Mouse (Mus musculus) spleen, embryonic (tissue): Measurements from ENCODE around the gene Ccnl1.

ENCODE experiments used
- CTCF ChIA-PET: fragments of 350-600 bp; sonication (Branson Sonifier 250); formaldehyde crosslinking; loops from one replicate; lab custom pipeline; 2022; lab: Charles Lee

The Ccnl1 gene

DNA sequence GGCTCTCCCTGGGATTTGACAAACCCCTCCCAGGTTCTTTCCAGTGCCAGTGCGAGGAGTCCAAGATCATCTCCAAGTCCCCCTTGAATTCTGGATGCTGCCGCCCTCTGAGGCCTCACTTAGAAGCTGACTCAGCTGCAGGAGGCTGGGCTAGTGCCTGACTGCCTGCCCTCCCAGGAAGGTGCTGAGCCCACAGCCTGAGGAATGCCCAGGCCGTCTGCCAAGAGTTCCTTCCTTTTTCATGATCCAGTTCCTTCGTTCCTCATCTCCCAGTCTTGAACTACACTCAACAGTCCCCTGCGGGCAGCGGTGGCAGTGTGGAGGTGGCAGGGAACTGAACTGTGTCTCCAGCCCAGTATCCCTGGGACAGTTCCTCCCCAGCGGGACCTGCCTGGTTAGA, 30.4 kb downstream of the Ccnl1 start:
- CTCF ChIA-PET = no interaction called here

- CTCF ChIA-PET = no interaction called here
Observed at GRCm38 (mm10) chr3:65927101-65927501, 30.9 kb downstream of the Ccnl1 start.

- CTCF ChIA-PET = no interaction called here
Observed at GRCm38 (mm10) chr3:65926426-65926825, 31.6 kb downstream of the Ccnl1 start.

DNA sequence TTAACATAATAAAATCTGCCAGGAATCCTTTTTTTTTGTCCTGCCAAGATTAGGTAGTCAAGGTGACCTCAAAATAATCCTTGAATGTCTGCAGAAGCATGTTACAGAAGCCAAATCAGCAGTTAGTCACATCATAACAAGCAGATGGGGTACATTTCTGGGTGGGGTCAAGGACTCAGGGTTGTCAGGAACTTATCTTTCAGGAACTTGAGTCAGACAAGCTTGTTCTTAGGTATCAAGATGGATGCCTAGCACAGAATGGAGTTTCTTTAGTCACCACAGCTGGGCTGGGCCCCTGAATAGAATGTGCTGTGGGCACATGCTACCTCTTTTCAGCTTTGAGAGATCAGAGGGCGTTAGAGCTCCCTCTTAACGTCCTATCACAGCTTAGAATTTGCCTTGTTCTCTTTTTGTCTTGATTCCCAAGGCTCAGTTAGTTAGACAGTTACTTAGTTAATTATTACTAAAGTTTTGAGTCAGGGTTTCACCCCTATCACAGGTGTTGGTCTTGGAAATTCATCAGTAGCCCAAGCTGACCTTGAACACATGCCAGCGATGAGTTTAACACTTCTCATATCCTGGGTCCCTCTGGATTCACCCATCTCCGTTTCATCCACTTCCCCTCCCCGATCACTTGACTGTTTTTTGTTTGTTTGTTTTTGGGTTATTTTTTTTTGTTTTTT, 32.9 kb downstream of the Ccnl1 start:
- CTCF ChIA-PET = no interaction called here

DNA sequence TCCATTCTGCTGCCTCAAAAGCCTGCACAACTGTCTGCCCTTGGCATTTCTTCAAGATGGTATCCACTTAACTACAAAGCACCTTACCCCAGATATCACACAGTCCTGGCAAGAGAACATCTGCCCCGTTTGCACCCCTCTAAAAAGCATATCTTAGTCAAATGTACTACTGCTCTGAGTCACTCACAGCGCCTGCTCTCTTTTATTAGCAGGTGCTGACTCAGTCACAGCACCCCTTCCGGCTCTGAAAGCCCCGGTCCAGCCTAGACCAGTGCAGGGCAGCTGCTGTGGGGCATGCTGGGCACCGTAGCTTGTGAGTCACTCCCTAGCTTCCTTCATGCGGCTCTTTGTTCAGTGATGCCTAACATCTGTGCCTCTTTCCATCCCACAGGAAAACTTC, 35.6 kb downstream of the Ccnl1 start:
- CTCF ChIA-PET = no interaction called here

DNA sequence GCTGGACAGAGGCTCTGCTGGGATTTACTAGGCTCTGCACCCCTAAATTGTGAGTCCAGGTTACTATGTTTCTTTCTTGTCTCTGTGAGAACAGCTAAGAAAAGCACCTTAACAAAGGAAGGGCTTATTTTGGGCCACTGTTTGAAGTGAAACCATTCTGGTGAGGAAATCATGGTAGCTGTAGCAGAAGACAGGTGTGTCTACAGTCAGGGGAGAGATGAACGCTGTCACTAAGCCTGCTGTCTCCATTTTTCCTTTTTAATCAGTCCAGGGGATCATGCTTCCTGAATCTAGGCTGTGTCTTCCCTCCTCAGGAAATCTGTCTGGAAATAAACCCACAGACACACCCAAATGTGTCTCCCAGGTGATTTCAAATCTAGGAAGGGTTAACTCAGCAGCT, 36.4 kb downstream of the Ccnl1 start:
- CTCF ChIA-PET = no interaction called here

GRCm38 (mm10) chr3:65919016-65919415, 39.0 kb downstream of the Ccnl1 start:
- CTCF ChIA-PET = no interaction called here

DNA sequence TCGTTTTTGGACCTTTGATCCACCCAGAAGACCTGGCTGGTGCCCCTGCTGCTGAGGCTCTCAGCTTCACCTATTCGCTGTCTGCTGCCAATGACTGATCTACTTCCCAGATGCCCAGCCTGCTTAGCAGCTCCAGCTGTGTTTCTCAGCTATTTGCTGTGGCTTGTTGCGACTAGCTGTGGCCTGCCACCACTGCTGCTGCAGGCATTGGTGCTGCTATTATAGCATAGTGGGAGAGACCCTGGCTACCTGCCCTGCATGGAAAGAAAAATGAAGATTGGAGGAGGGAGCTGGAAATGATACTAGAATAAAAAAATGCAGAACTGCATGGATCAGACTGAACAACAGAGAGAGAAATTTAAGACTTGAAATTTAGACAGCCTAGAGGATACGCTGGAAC, 45.1 kb downstream of the Ccnl1 start:
- CTCF ChIA-PET = no interaction called here

- CTCF ChIA-PET = no interaction called here
Observed at GRCm38 (mm10) chr3:65912217-65912616, 45.8 kb downstream of the Ccnl1 start.

DNA sequence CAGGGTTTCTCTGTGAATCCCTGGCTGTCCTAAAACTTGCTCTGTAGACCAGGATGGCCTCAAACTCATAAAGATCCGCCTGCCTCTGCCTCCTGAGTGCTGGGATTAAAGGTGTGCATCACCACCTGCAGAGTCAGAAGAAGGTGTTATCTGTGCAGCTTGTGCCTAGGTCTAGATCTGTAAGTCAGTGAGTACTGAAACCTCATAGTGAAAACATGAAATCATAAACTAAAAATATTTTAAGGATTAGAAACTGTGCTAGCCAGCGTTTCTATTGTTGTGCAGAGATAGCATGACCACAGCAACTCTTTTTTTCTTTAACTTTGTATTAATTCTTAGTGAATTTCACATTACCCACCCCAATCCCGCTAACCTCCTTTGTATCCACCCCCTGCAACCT, 46.8 kb downstream of the Ccnl1 start:
- CTCF ChIA-PET = no interaction called here

GRCm38 (mm10) chr3:65909454-65909853, 48.6 kb downstream of the Ccnl1 start:
- CTCF ChIA-PET = no interaction called here

GRCm38 (mm10) chr3:65907536-65907935, 50.5 kb downstream of the Ccnl1 start:
- CTCF ChIA-PET = no interaction called here

DNA sequence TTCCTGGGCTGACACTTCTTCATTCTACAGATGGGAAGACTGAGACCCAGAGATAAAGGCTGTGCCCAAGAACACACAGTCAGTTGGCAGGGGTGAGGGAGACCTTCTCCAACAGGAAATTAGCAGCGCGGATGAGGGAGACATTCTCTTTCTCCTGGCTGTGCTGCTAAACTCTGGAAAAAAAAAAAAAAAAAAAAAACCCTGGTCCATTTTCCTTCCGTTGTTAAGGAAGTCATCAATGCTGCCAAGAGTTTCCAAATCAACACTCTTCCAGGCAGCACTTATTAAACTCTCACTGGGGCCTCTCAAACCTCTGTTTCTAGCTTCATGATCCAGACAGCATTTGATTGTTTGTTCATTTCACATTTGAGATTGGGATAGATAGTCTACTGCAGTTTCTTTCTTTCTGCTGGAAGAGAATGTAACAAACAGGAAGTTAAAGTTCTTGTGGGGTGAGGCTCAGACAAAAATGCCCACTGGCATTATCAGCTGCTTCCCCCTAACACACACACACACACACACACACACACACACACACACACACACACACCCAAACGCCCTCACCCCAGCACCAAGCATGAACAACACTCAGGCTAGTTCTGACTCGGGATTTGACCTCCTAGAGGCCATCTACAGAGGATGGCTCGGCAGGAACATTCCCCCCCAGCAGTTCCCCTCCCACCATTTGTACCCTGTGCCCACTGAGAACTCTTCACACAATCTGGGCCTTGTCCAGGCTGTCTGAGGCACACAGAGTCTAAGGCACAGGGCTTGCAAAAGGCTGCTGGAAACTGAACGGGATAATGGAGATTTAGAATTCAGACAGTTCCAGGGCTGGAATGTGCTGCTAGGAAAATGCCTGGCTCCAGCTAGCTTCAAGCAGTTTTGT, 52.5 kb downstream of the Ccnl1 start:
- CTCF ChIA-PET = no interaction called here

- CTCF ChIA-PET = no interaction called here
Observed at GRCm38 (mm10) chr3:65904711-65905110, 53.3 kb downstream of the Ccnl1 start.

GRCm38 (mm10) chr3:65904106-65904505, 53.9 kb downstream of the Ccnl1 start:
- CTCF ChIA-PET = no interaction called here

GRCm38 (mm10) chr3:65898598-65899278, 59.3 kb downstream of the Ccnl1 start:
- CTCF ChIA-PET = no interaction called here

DNA sequence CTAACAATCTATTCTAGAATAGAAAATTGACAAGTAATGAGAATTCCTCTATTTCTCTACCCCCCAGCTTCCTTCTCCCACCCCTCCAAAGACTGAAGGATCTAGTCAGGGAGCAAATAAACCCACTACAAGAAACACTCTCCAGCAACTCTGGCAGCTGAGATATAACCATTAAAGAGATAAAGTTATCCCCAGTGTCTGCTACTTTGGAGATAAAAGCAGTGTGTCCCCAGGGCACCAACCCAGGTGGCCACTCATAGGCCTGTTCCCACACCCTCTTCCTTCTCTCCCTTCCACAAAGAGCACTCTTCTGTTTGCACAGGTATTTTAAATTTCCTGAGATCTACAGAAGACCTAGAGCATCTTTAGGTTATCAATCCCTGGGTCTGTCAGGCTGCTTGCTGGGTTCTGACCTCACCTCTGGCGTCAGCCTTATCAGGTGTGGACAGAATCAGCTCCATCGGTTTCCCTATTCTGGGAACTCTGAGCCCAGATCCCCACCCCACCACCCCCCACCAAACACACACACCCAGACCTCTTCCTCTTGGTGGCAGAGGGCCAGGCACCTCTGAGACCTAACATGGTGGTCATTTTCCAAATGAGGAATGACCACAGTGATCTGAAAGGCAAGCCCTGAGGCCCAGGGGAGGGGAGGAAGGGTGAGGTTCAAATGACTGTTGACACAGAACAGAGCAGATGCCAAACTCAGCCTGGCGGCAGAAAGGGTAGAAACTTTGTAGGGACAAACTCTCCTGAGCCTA, 60.6 kb downstream of the Ccnl1 start:
- CTCF ChIA-PET = no interaction called here
